Mouse (Mus musculus): ENCODE results near the gene Itgb1bp1. TPM values are rescaled to one million over a fixed set of nuclear protein-coding genes. Genes with fewer than 3 reads are reported as not detected.

Gene Itgb1bp1
- total and polyA plus RNA-seq, 3 experiments = 15.4 to 42.8 (median 19.8) TPM

DNA sequence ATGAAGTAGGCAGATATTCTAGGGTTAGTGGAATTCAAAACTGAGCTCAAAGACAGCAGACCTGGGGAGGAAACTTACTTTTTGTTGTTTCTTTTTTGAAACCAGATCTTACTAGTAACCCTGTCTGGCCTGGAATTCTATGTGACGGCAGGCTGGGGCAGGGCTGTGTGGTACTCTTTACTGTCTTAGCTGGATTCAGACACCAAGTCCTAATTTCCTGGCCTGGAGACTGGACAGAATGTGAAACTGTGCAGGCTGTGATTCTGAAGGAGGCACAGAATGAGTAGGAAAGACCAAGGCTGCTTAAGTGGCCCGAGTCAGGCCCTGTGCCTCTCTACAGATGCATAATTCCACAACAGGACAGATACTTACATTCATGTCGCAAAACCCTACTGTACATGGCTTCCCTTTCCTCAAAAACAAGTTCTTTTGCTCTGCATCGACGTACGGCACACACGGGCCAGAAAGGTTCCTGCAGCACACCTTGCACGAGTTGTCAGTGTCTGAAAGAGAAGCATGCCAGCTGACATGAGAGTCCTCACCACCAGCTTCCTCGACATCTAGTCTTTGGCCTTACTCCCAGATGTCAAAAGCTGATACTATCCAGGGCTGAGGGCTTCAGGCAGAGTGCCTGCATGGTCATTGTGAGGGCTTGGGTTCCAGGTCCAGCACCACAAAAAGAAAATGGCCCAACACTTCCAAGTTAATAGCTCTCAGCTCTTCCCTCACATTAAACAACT lies 43.7 kb upstream of the Itgb1bp1 start:
- TF ChIP-seq TAL1 (conservative IDR thresholded peaks at IDR 0.05; ENCODE audit: low read depth, low read length) (no peak), GATA2 (IDR thresholded peaks at IDR 0.05; ENCODE audit: borderline replicate concordance, low read depth, low read length) (no peak), POLR2AphosphoS5 (IDR thresholded peaks at IDR 0.05; ENCODE audit: insufficient replicate concordance, low read depth, low read length) (no peak), GATA1 (IDR thresholded peaks at IDR 0.05; ENCODE audit: borderline replicate concordance, low read length) (no peak), CTCF (IDR thresholded peaks at IDR 0.05; ENCODE audit: low read depth, low read length) (no peak)
- Histone ChIP-seq H3K27me3 (ENCODE audit: insufficient read depth, low read length) (no peaks in the 10 kb centered on the region), H3K9me3 (replicated peaks) (no peaks in the 10 kb centered on the region), H3K4me3 (ENCODE audit: low read depth, low read length) (no peak overlapping the region), H3K36me3 (replicated peaks) (peaks cover 95% of the 10 kb centered on the region), H3K4me1 (ENCODE audit: insufficient read depth, low read depth, low read length) (no peaks in the 10 kb centered on the region; the same call in 1 of the 2 replicates)
- ATAC-seq (ENCODE audit: extremely low read depth, insufficient number of reproducible peaks, low FRiP score, poor library complexity, severe bottlenecking) (no peak), DNase-seq (ENCODE audit: low spot score) (no peak)

DNA sequence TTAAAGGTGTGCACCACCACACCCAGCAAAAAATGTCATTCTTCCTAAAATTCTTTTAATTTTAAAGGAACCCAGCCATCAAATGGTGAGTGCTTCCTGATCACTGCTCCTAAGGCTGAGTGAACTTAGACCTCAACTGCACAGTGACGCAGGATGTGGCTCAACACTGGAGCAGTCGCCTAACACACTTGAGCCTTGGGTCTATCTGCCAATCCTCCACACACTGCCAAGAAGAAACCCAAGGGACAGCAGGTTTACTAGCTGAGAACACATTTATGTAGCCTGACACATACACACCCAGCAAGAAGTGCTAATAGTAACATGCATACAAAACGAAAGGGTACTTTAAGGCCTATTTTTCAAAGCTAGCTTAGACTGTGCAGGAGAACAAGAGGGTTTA lies 40.2 kb upstream of the Itgb1bp1 start:
- Histone ChIP-seq H3K4me1 (ENCODE audit: insufficient read depth, low read depth, low read length) (peaks cover 2% of the 10 kb centered on the region; the same call in 1 of the 2 replicates), H3K36me3 (replicated peaks) (peaks cover 95% of the 10 kb centered on the region), H3K9me3 (replicated peaks) (no peaks in the 10 kb centered on the region), H3K4me3 (ENCODE audit: low read depth, low read length) (no peak overlapping the region), H3K27me3 (ENCODE audit: insufficient read depth, low read length) (no peaks in the 10 kb centered on the region)
- no peak for DNase-seq (ENCODE audit: low spot score)
- TF ChIP-seq GATA1 (IDR thresholded peaks at IDR 0.05; ENCODE audit: borderline replicate concordance, low read length) = no peak
- TF ChIP-seq CTCF (IDR thresholded peaks at IDR 0.05; ENCODE audit: low read depth, low read length) = no peak
- no peak for TF ChIP-seq GATA2 (IDR thresholded peaks at IDR 0.05; ENCODE audit: borderline replicate concordance, low read depth, low read length)
- TF ChIP-seq TAL1 (conservative IDR thresholded peaks at IDR 0.05; ENCODE audit: low read depth, low read length) = no peak
- TF ChIP-seq POLR2AphosphoS5 (IDR thresholded peaks at IDR 0.05; ENCODE audit: insufficient replicate concordance, low read depth, low read length) = no peak
- ATAC-seq (ENCODE audit: extremely low read depth, insufficient number of reproducible peaks, low FRiP score, poor library complexity, severe bottlenecking) = no peak

DNA sequence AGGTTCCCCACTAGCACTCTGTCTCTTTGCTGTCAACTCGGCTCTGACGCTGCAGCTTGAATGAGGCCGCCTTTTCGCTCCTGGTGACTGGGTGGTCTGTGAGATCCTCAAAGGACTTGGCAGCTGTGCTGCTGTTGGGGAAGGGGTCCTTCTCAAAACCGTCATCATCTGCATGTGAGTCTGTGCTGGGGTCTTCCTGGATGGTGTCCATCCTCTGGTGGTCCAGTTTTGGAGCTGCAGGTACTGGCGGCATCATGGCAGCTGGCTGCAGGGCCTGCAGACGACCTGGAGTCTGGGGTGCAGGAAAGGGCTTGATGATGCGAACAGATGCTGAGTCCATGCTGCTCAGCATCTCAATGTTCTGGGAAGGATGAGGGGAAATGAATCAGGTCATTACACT lies 39.2 kb upstream of the Itgb1bp1 start:
- H3K4me1 ChIP-seq (ENCODE audit: insufficient read depth, low read depth, low read length) = peaks cover 3% of the 10 kb centered on the region; the same call in 1 of the 2 replicates
- no peaks in the 10 kb centered on the region for H3K9me3 ChIP-seq (replicated peaks)
- no peak overlapping the region for H3K4me3 ChIP-seq (ENCODE audit: low read depth, low read length)
- no peaks in the 10 kb centered on the region for H3K27me3 ChIP-seq (ENCODE audit: insufficient read depth, low read length)
- H3K36me3 ChIP-seq (replicated peaks) = peaks cover 95% of the 10 kb centered on the region
- DNase-seq (ENCODE audit: low spot score) = no peak
- TF ChIP-seq GATA1 (IDR thresholded peaks at IDR 0.05; ENCODE audit: borderline replicate concordance, low read length) = no peak
- no peak for TF ChIP-seq POLR2AphosphoS5 (IDR thresholded peaks at IDR 0.05; ENCODE audit: insufficient replicate concordance, low read depth, low read length)
- no peak for TF ChIP-seq GATA2 (IDR thresholded peaks at IDR 0.05; ENCODE audit: borderline replicate concordance, low read depth, low read length)
- no peak for ATAC-seq (ENCODE audit: extremely low read depth, insufficient number of reproducible peaks, low FRiP score, poor library complexity, severe bottlenecking)

DNA sequence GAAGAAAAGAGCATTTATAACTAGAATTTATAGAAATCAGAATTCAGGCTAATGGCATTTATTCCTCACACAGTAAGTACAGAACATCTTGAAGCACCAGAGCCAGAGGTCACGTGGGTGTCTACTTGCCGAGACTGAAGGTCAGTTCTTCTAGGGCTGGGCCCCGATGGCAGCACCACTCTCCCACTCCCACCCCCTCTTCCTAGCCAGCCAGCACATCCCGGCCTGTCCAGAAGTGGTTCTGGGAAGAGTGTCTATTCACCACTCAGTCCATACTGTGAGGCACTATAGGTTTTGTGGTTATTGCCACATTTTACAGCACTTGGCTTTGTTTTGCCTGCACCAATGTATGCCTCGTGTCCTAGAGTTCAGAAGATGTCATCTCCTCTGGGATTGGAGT lies 38.0 kb upstream of the Itgb1bp1 start:
- H3K36me3 ChIP-seq (replicated peaks) = peaks cover 95% of the 10 kb centered on the region
- no peak for TF ChIP-seq GATA1 (IDR thresholded peaks at IDR 0.05; ENCODE audit: borderline replicate concordance, low read length)
- no peak for TF ChIP-seq GATA2 (IDR thresholded peaks at IDR 0.05; ENCODE audit: borderline replicate concordance, low read depth, low read length)
- no peak for TF ChIP-seq TAL1 (conservative IDR thresholded peaks at IDR 0.05; ENCODE audit: low read depth, low read length)
- no peak for TF ChIP-seq CTCF (IDR thresholded peaks at IDR 0.05; ENCODE audit: low read depth, low read length)
- TF ChIP-seq POLR2AphosphoS5 (IDR thresholded peaks at IDR 0.05; ENCODE audit: insufficient replicate concordance, low read depth, low read length) = no peak
- no peak for ATAC-seq (ENCODE audit: extremely low read depth, insufficient number of reproducible peaks, low FRiP score, poor library complexity, severe bottlenecking)

DNA sequence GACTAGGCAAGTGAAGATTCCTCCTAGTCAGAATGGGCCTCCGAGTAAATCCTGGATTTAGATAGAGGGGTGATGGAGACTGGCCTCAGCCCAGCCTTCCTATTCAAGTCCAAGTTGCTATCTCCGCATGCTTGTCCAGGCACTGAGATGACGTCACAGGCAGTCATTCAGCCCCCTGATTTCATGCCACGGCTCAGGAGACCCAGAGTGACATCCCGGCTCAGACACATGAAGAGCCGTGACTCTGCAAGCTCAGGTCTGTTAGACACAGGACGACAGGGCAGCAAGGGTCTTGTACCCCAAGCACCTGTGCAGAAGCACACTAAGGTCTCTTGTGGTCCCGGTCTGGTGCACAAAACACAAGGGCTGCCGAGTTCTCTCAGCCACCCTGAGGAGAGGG lies 36.8 kb upstream of the Itgb1bp1 start:
- H3K27me3 ChIP-seq (ENCODE audit: insufficient read depth, low read length) = no peaks in the 10 kb centered on the region
- no peak overlapping the region for H3K4me3 ChIP-seq (ENCODE audit: low read depth, low read length)
- peaks cover 9% of the 10 kb centered on the region for H3K4me1 ChIP-seq (ENCODE audit: insufficient read depth, low read depth, low read length)
- ATAC-seq (ENCODE audit: extremely low read depth, insufficient number of reproducible peaks, low FRiP score, poor library complexity, severe bottlenecking) (no peak), DNase-seq (ENCODE audit: low spot score) (no peak)
- H3K9me3 ChIP-seq (replicated peaks) = no peaks in the 10 kb centered on the region
- peaks cover 97% of the 10 kb centered on the region for H3K36me3 ChIP-seq (replicated peaks)
- TF ChIP-seq GATA2 (IDR thresholded peaks at IDR 0.05; ENCODE audit: borderline replicate concordance, low read depth, low read length) (no peak), TAL1 (conservative IDR thresholded peaks at IDR 0.05; ENCODE audit: low read depth, low read length) (no peak), GATA1 (IDR thresholded peaks at IDR 0.05; ENCODE audit: borderline replicate concordance, low read length) (no peak), POLR2AphosphoS5 (IDR thresholded peaks at IDR 0.05; ENCODE audit: insufficient replicate concordance, low read depth, low read length) (no peak), CTCF (IDR thresholded peaks at IDR 0.05; ENCODE audit: low read depth, low read length) (no peak)

More for the DNA sequence above, 38.0 kb upstream of the Itgb1bp1 start:
- Histone ChIP-seq H3K9me3 (replicated peaks) (no peaks in the 10 kb centered on the region), H3K4me3 (ENCODE audit: low read depth, low read length) (no peak overlapping the region), H3K4me1 (ENCODE audit: insufficient read depth, low read depth, low read length) (0 out of 2 replicates have a peak, but pooled peaks cover 3% of the 10 kb centered on the region), H3K27me3 (ENCODE audit: insufficient read depth, low read length) (no peaks in the 10 kb centered on the region)
- DNase-seq (ENCODE audit: low spot score) = no peak

DNA sequence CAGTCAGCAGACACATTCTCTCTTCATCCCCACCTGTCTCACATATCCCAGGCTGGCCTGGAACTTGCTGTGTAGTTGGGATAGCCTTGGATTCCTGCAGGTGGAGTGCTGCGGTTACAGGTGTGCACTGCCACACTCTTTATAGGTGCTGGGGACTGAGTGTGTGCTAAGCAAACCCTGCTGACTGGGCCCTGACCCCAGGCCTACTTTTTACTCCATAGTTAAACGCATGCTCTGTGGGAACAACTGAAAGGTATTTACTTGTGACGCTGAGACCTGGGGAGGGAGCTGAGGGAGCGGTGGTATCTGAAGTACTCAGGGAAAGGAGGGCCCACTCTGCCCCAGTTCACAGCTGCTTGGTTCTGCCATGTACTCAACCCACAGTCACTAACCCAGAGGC lies 36.2 kb upstream of the Itgb1bp1 start:
- DNase-seq (ENCODE audit: low spot score) (no peak), ATAC-seq (ENCODE audit: extremely low read depth, insufficient number of reproducible peaks, low FRiP score, poor library complexity, severe bottlenecking) (no peak)
- Histone ChIP-seq H3K4me3 (ENCODE audit: low read depth, low read length) (no peak overlapping the region), H3K4me1 (ENCODE audit: insufficient read depth, low read depth, low read length) (peaks cover 13% of the 10 kb centered on the region), H3K36me3 (replicated peaks) (peaks cover 91% of the 10 kb centered on the region), H3K9me3 (replicated peaks) (no peaks in the 10 kb centered on the region), H3K27me3 (ENCODE audit: insufficient read depth, low read length) (no peaks in the 10 kb centered on the region)
- no peak for TF ChIP-seq CTCF (IDR thresholded peaks at IDR 0.05; ENCODE audit: low read depth, low read length)
- no peak for TF ChIP-seq GATA2 (IDR thresholded peaks at IDR 0.05; ENCODE audit: borderline replicate concordance, low read depth, low read length)
- no peak for TF ChIP-seq GATA1 (IDR thresholded peaks at IDR 0.05; ENCODE audit: borderline replicate concordance, low read length)
